Mouse (Mus musculus): ENCODE data around the gene Gm13090.

The Gm13090 gene

DNA sequence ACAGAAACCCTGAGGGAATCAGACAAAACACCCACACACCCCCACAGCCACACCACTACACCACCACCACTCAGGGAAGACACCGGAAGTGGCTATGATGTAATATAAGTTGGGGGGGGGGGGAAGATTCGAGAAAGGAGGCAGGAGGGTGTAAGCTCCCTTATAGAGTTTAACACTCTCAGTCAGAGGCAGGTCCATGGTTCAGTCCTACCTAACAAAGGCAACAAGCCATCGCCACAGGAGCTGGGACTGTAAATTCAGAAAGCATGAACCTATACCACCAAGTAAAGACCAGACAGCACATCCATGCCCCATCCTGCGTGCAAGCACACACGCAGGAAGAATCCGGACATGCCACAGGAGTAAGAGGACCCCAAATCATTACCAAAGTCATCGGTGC is at the start of gene Gm13090:
Gene Gm13090, plus strand, starts transcription at position 301 of the 400 bp plus-strand sequence.
- DNase-seq: no peak

DNA sequence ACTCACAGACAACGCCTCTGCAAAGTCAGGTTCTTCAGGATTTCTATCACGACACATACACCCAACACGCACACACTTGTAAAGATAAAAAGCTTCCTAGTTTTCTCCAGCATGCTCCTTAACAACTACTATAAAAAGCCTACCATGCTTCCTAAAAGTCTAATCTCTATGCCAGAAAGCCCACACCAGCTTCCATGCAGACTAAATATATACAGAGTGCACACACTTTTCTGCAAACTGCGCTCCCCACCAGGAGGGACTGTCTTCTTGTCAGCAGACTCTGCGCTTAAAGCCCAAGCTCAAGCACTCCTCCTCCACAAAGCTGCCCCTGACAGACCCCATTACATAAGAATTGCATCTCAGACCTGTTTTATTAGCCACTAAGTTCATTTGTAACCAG is 47.9 kb upstream of the Gm13090 start:
- no peak for DNase-seq

DNA sequence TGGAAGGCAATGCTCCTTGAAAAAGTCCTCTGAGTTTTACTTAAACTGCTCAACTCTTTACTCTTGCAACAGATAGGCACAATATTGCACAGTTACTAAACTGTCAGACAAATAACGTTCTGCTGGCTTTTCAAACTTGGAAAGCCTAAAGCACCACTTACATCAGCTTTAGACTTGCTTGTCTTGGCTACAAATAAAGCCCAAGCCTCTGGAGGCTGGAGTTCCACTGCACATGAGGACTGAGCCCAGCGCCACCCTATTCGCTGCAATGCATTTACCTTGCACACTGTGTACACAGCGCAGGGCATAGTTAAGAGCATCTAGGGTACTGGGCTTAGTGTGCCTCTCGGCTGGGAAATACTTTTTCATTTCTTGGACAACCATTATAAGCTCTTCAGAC is 46.1 kb upstream of the Gm13090 start:
- no peak for DNase-seq

DNA sequence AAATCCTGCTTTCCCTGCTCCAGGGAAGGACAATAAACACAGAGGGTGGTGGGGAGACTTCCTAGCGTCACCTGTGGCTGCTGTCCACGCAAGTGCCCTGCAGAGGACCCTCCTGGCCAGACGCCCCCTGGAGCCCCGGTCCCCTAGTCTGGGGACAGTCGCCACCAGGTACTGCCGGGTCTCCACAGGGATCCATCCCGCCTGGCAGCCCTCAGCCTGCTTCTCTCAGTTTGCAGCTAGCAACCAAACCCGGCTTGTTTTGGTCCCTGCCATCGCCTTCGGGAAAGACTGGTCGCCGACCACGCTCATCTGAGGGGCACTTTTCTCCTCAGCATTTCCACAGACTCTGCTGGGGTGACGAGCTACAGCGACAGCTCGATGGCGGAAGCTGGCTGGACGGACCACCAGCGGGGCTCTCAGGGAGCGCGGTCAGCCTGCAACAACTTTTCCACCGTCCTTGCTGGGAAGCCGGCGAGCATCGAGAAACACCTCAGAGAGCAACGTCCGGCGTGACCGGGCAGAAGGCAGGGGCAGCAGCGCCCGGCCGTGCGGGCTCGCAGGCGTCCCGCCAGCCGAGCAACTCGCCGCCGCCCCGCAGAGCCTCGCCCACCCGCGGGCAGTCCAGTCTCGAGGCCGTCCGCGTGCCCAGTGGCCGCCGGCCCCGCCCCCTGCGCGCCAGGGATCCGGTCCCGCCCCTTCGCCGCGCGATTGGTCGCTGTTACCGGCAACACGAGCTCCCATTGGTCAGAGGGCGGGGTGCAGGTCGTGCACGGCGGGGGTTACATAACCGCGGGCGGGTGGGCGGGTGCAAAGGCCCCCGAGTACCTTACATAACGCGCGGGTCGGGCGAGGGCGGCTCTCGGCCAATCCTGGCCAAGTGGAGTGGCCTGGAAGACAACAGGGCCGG is 45.1 kb upstream of the Gm13090 start, which contains the start of gene Per3:
Gene Per3, minus strand, starts transcription at position 629 of the 907 bp plus-strand sequence.
- peak; percentile 97 for DNase-seq

DNA sequence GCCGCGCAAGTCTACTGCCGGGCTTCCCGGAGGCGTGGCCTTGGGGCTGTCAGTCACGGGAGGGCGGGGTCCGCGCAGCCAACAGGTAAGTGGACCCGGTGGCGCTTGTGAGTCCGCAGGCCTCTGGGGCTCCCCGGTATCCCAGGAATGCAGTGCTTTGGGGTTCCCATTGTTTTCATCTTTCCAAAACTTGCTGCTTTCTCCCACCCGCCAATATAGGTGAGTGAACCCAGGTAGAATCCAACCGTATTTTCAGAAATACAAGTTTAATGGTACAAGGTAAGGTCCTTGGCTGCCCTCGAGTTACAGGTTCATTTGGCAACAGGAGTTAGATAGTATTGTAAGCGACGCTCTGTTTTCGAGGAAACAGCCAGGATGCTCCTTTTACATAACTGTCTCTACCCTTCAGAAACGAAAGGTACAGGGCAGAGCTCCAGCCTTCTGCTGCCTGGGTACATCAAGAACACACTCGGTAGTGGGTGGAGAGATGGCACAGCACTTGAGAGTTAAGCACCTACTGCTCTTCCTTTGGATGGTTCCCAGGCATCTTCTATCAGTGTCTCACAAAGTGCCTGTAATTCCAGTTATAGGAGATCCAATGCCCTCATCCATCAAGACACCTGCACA is 44.3 kb upstream of the Gm13090 start:
- no peak for DNase-seq

DNA sequence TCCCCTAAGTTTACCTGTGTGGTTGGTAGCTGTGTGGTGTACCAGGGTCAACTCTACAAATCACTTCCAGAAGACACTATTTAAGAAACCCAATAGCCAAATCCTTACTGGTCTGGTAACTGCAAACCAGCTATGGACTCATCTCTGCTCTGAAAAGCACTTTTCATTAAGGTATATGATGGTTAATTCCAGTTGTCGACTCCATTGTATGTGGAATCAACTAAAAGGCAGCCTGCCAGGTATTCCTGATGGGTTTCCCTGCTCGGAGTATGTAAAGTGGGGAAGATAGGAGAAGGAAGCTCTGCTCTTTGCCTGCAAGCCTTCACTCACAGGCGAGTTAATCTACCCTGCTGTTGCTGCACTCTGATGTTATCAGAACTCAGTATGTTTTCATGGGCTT is 42.8 kb upstream of the Gm13090 start:
- no peak for DNase-seq

DNA sequence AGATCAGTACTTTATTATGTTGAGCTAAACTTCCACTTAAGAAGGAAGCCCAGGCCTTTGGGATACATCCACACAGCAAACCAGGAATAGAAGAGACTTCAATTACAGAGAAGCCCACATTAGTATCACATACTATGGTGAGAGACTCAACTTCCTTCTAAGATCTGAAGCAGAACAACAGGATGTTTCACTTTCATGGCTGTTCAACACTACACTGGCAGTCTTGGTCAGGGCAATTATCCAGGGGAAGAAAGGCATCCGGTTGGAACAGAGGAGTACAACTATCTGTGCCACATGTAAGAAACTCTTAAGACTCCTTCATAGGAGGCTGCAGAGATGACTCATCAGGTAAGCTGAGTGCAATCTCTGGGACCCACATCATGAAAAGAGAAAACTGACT is 38.2 kb upstream of the Gm13090 start:
- DNase-seq: no peak

DNA sequence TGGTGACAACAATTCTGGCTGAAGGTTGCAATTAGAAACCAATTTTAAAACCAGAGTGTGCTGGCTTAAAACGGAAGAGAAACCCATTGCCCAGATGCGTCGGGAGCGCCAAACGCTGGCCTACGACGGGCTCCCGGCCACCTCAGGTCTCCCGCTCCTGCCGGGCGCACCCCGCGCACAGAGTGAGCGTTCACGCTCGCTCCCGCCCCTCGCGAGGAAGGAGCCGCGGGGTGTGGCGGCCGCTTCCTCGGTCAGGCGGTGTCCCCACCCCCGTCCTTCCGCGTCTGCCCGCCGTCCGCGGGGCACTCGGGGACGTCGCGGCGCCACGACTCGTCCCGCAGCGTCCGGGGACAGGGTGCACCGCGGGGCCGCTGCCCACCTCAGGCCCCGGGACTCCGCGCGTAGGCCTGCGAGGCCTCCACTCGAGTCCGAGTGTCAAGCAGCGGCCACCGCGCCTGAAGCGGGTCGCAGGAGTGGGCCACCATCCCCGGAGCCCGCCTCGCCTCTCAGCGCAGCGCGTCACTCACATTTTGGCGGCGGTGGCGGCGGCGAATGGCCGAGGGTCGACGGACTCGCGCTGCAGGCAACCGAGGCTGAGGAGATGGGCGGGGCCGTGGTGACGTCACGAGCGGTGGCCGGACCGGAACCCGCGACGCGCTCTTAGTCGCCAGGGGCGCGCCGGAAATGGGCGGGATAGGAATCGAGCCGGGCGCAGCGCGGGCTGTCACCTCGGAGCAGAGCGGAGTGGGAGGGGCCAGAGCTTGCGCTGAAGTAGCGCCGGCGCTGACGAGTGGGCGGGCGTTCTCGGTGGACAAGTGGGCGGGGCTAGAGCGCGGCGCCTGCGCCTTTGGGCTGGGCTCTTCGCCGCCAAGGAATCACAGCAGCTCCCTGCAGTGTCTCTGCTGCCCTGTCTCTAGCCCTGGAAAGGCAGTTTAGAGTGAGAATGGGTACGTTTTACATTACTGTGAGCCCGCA is 31.7 kb upstream of the Gm13090 start, which contains the start of gene Vamp3:
Gene Vamp3, minus strand, starts transcription at position 617 of the 975 bp plus-strand sequence.
- peak; percentile 100 for DNase-seq

DNA sequence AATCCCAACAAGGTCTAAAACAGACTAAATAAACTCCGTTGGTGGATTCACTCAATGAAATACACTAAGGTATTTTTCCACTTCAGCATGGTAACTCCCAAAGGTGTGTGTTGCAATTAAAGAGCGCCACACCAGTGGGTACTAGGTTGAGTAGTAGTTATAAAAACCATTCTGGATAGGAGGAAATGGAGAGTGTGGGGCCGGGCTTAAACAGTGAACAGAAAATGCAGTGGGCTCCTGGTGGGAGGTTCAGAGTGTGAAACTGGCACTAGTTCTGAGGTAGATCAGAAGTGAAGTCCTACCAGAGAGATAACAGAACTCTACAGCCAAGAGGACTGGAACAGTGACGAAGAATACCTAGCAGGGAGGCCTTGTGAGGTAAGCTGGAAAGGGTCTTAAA is 30.7 kb upstream of the Gm13090 start:
- no peak for DNase-seq

DNA sequence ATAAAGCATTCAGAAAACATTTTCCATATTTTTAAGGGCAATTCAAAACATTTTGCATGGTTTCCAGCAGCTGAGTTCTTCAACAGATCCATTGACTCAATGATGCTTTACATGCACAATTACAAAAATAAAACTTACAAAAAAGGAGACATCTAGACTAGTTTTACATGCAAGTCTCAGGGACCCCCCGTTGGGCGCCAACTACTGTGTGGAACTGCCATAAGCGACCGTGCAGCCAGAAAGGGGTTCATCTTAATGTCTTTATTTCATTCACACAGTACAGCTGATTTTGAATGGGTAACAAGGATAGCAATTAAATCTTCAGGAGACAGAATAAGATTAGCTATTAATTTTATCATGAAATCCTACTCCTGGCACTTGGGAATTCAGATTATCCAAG is 29.8 kb upstream of the Gm13090 start:
- DNase-seq: no peak

DNA sequence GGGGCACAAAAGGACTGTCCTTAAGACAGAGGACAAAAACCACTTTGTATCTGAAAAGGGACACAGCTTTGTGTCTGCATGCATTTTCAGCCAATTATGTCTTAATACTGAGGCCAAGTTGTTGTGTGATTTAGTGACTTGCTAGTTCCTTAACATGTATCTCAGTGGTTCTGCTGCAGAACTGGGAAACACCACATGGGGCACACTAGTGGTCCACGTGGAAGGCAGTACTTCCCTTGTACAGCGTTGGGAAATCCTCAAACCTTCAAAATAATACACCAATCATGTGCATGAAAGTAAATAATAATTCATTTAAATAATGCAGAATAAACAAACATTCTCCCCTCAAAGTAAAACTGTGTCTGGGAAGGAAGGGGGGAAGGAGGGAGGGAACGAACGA is 20.6 kb upstream of the Gm13090 start:
- no peak for DNase-seq

DNA sequence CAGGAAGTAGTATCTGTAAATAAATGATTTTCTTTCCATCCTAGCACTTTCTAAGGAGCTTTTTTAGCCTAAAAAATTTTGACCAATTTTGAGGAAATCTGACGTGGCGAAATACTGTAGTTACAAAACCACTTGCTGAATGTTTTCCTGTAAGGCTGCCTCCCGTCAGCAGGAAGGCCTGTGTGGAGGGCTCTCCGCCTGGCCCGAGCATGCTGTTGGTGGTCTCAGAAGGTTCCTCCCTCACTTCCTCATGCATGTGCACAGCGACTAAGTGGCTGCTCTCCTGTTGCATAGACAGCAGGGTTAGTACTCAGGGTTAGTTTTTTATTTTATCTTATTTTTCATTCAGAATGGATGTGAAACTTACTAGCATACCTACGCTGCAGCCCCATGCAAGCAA is 18.4 kb upstream of the Gm13090 start:
- DNase-seq: no peak

DNA sequence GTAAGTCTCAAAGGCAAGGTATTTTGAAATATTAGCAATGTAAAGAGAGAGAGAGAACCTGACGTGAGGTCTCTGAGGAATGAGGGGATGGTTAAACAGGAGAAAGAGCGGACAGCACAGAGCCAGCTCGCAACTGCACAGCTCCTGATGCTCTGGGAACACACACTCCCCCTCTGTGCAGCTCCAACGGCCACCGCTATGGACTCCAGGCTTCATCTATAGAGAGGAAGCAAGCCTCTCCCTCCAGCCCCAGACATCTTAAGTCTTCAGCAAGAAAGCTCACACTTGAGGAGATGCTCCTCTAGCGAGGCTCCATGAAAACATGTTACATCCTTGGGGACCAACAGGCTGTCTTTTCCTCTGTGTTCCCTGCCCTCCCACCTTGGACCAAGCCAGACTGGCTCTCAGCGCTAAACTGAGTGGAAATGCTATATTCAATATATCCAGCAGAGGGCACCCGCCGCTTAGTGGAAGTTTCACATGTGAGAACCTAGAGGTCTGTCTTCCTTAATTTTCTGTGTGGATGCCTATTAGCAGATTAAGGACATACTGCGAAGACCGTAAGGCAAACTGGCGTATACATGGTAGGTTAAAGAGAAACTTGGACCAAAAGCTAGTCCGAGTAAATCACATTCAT is 16.1 kb upstream of the Gm13090 start:
- DNase-seq: peak; percentile 78

DNA sequence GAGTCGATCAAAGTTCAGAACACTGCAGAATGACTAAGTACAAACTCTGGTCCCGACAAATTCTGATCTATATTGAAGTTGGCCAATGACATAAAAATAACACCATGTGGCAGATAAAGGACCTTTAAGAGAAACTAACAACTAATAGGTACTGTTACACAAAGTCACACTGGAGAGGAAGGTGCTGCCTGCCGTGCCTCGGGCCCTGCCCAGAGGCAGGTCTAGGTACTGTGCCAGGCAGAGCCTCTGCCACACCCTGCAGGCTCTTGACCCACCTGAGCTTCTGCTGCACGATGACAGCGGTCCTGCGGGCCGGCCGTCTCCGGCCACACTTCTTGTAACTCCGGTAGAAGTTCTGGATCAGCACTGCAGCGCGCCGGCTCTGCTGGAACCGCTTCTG is 14.6 kb upstream of the Gm13090 start:
- DNase-seq: no peak

DNA sequence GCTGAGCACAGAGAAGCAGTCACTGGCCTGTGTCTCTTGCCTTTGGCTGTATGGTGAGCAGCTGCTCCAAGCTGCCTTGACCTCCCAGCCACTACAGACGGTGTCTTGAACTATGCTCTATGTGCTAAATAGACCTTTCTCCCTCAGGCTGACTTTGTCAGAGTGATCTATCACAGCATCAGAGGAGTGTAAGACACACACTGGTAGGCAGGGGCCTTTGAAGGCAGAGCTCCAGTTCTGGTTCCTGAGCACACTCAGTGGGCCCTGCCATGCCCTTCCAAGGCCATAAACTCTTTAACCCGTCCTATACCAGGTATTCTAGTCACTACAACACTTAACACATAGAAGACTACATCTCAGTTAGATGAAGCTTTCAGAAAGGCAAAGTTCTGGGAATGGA is 8.0 kb upstream of the Gm13090 start:
- DNase-seq: no peak

DNA sequence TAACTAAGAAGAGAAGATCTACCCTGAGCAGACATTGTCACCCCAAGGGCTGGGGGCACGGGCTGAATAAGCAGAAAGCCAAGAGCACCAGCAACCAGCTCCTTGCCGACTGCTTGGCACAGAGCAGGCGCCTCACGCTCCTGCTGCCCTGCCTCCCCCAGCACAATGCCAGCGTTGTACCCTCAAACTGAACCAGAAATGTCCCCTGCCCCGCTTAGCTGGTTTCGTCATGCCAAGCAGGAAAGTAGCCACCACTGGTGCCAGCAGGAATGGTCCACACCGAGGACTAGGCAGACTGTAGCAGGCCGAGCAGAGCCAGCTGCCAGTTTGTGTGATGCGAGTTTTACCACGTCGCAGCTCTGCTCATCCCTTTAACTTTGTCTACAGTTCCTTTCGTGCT is 7.4 kb upstream of the Gm13090 start:
- no peak for DNase-seq

DNA sequence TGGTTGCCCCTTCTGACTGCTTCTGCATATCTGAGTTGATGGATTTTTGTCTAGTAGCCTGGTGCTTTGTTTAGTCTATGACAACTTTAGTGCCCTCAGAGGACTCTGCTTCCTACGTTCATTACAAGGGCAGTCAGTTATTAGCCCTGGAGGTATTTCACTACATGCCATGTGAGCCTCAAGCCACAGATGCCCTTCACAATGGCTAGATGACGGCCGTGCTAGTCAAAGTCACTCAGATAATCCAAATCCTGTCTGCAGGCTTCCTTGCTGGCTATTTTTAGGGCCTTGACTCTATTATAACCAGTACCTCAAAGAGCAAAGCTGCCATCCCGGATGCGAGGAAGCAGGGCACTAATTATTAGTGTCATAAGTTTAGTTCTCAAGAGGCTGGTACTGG is 6.3 kb upstream of the Gm13090 start:
- no peak for DNase-seq

DNA sequence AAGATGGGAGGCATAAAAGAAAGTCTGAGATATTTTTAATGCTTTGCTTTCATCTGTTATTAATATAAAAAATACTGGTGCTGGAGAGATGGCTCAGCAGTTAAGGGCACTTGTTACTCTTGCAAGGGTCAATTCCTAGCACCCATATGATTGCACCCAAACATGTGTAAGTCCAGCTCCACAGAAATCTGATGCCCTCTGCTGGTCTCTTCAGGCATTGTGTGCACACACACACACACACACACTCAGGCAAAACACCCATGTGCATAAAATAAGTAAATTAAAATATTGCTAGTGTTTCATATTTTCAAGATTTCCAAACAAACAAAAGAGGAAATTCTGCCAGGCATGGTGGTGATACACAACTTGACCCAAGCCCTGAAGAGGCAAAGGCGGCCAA is 2.0 kb upstream of the Gm13090 start:
- DNase-seq: no peak

DNA sequence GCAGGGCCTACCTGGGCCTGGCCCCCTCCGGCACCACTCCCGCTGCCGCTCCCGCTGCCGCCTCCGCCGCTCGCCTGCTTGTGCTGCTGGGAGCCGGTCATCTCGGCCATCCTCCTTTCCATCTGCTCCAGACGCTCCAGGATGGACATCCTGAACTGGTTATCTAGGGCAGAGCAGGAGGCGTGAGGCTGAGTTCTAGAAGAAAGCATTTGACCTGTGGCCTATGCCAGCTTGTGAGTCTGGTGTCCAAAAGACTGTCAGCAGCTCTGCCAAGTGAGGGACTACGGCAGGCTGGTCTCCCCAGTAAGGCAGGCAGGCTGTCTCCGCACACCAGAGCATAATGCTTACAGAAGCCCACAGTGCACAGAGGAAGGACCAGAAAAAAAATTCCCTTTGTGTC is 551 bp upstream of the Gm13090 start:
- no peak for DNase-seq

DNA sequence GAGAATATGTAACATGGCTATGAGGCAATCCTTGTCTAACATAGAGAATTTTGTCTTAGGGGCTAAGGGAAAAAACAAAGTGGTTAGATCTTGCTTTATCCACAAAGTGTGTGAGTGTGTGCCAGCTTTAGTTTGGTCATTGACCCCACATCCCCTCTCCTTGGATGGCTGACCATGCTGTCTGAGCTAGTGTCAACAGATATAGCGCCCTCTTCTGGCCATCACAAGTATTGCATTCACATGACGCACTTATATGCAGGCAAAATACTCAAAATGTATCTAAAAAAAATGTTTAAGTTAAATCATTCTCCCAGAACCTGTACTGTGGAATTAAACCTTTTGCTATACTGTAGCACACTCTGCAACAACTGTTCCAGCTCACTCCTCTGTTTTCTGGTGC is 5.8 kb downstream of the Gm13090 start:
- peak; percentile 44 for DNase-seq

DNA sequence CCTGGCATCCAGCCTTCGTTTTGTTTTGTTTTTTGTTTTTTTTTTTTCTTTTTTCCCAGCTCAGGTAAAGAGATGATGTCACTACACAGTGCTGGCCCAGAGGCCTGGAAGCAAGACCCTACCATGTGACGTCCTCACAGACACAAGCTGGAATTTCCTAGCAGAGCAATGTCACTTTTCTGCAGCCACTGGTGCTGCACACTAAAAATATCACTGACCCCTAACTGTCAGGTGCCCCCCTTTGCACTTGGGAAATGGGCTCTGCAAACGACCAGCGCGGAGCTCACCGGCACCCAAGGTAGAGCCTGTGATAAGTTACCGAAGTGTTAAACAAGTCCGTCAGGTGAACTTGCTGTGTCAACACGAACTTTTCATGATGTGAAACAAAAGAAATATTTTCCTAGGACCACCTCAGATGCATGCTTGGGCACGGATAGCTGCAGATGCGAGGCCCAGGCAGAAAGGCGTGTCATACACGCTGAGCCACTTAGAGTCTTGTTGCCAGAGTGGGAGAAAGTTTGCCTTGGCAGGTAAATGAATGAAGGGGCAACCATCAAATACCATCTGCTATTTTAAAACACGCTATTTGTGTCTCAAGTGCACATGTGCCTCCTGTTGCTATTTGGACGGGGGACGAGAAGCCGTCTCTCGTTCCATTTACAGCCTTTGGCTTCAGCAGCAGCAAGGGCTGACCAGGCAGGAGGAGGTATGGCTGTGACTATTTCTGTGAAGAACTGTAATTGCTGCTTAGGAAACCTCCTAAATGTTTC is 7.1 kb downstream of the Gm13090 start:
- DNase-seq: no peak

DNA sequence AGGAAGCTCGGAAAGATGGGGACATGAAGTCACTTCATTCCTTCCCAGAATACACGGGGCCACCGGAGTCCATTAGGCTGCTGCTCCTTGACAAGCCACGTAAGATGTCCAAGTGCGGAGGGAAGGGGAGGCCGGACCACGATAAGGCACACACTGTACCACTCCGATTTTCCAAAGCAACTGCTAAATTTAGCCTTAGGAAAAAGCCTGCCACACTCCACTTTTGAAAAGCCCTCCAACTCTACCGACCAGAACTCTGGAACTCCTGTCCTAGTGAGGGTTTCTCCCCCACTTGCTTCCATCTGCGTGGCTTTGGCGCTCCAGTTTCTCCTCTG is 7.7 kb downstream of the Gm13090 start:
- no peak for DNase-seq

All from embryo, embryonic 11 days (tissue).